12 mouse cellular contexts compared by ENCODE assay signal in genomic region chr1:183979814-183980243, GRCm38 (mm10). TPM values are rescaled to one million over a fixed set of nuclear protein-coding genes. Genes with fewer than 3 reads are reported as not detected.
DNase-seq lines count a peak whose midpoint lies in the region; ATAC-seq and TF ChIP-seq lines count a peak whose summit lies in the region.
"Had no signal": no experiment of that assay in that cellular context is flagged by ENCODE, and none has a peak within 500 bp of the region (broad histone marks: within the 10 kb centered on the region; RNA-seq: fewer than 3 reads in every experiment).

No protein-coding gene starts in this region.

- H3K27ac ChIP-seq in heart, embryonic 11.5 days (ENCODE audit: low read depth, low read length) = no peak overlapping the region
- H3K27ac ChIP-seq in thymus, adult 2 months (ENCODE audit: control insufficient read depth, insufficient read depth, low read length) = no peak overlapping the region
- H3K27ac ChIP-seq: forebrain, embryonic 15.5 days; stomach, postnatal 0 days had no signal

- H3K27me3 ChIP-seq in heart, embryonic 11.5 days (ENCODE audit: control insufficient read depth, insufficient read depth, low read length) = no peaks in the 10 kb centered on the region
- no peaks in the 10 kb centered on the region for H3K27me3 ChIP-seq in thymus, adult 2 months (ENCODE audit: control insufficient read depth, insufficient read depth, low read length)
- H3K27me3 ChIP-seq: forebrain, embryonic 15.5 days had no signal

- peak; percentile 98 for DNase-seq in heart, adult 11 months
- peak; percentile 18 for DNase-seq in thymus, adult 2 months
- no peak for DNase-seq in thymus, postnatal 25 days
- peak; percentile 68 to 73 for DNase-seq in monocyte, adult 2 months (ENCODE audit: low read depth in 1 of 2, low spot score in 2 of 2)
- no peak for DNase-seq in cerebellum, postnatal 36 days
- no peak for DNase-seq in gastrocnemius, postnatal 4 days (ENCODE audit: low spot score in 2 of 2)
- DNase-seq: adrenal gland, postnatal 10 days; lung, embryonic 14.5 days had no signal

- no peak overlapping the region for H3K9ac ChIP-seq in heart, embryonic 11.5 days (ENCODE audit: low read depth, low read length)
- H3K9ac ChIP-seq: forebrain, embryonic 15.5 days; lung, embryonic 14.5 days had no signal

- H3K9me3 ChIP-seq in heart, embryonic 11.5 days (replicated peaks; ENCODE audit: control insufficient read depth, low read length) = no peaks in the 10 kb centered on the region
- H3K9me3 ChIP-seq: forebrain, embryonic 15.5 days had no signal

- H3K4me2 ChIP-seq in heart, embryonic 11.5 days = no peak overlapping the region
- H3K4me2 ChIP-seq: forebrain, embryonic 15.5 days; lung, embryonic 14.5 days had no signal

- ATAC-seq in heart, embryonic 11.5 days (replicated peaks; ENCODE audit: insufficient number of reproducible peaks, low FRiP score, low TSS enrichment) = no peak
- no peak for ATAC-seq in activated CD4-positive, CD25-positive, alpha-beta regulatory T cell, adult 4 months
- ATAC-seq: forebrain, embryonic 15.5 days had no signal

- TF ChIP-seq POLR2A in thymus, adult 2 months (IDR thresholded peaks at IDR 0.05; ENCODE audit: control insufficient read depth, extremely low read depth, insufficient read depth, low read length, poor library complexity) = no peak

- H3K4me1 ChIP-seq in heart, embryonic 11.5 days (ENCODE audit: control insufficient read depth, insufficient read depth, low read length) = no peaks in the 10 kb centered on the region
- peaks cover 12% of the 10 kb centered on the region for H3K4me1 ChIP-seq in thymus, adult 2 months (replicated peaks; ENCODE audit: control insufficient read depth, insufficient read depth, low read length)

- no peak for TF ChIP-seq CTCF in thymus, adult 2 months (IDR thresholded peaks at IDR 0.05; ENCODE audit: borderline replicate concordance, control insufficient read depth, extremely low read depth, insufficient read depth, low read length, poor library complexity)

- H3K4me3 ChIP-seq in heart, embryonic 11.5 days (ENCODE audit: low read depth, low read length) = no peak overlapping the region
- H3K4me3 ChIP-seq in thymus, adult 2 months (ENCODE audit: control insufficient read depth, insufficient read depth, low read length) = no peak overlapping the region
- H3K4me3 ChIP-seq: forebrain, embryonic 15.5 days had no signal

- 86% methylated on average over 9 of the region's 9 CpGs for WGBS in heart, embryonic 11.5 days (ENCODE audit: insufficient replicate concordance)
- 24% methylated on average over 9 of the region's 9 CpGs for WGBS in thymus, adult 2 months

- no peaks in the 10 kb centered on the region for H3K36me3 ChIP-seq in heart, embryonic 11.5 days (ENCODE audit: control insufficient read depth, insufficient read depth, low read length)
- no peaks in the 10 kb centered on the region for H3K36me3 ChIP-seq in thymus, adult 2 months (ENCODE audit: control insufficient read depth, insufficient read depth, low read length)
- H3K36me3 ChIP-seq: forebrain, embryonic 15.5 days had no signal

RNA-seq across cellular contexts. Expression of gene Dusp10, which starts 33.3 kb away (rescaled TPM):
- 14.4 and 14.8 TPM in 2 replicates for polyA plus RNA-seq in heart, embryonic 11.5 days (2014; fragmentation: Nextera tagmentation; extraction: Ambion mirVana)
- 206 and 226 TPM in 2 replicates for polyA plus RNA-seq in thymus, adult 2 months (2012; rRNA removed)
- 10 to 100 TPM; 17.2 to 18.2 TPM for polyA plus RNA-seq in activated CD4-positive, CD25-positive, alpha-beta regulatory T cell, adult 4 months (2017; shearing (Covaris generic))
- total RNA-seq in gastrocnemius, postnatal 4 days (2021) = 10 to 100 TPM; 30.4 to 35.9 TPM

RNA-seq across cellular contexts. Expression of gene 1700056E22Rik, which starts 54.3 kb away (rescaled TPM):
- polyA plus RNA-seq in heart, embryonic 11.5 days (2014; fragmentation: Nextera tagmentation; extraction: Ambion mirVana) = 1.8 and 2.5 TPM in 2 replicates
- polyA plus RNA-seq in thymus, adult 2 months (2012; rRNA removed) = 5.0 and 7.8 TPM in 2 replicates
- polyA plus RNA-seq in activated CD4-positive, CD25-positive, alpha-beta regulatory T cell, adult 4 months (2017; shearing (Covaris generic)) = 1 to 10 TPM in 1 of 2 experiments, under 1 TPM in 1; 0.90 to 2.0 TPM
- 1 to 10 TPM; 2.4 to 2.9 TPM for total RNA-seq in gastrocnemius, postnatal 4 days (2021)

Comparison
In these comparisons a context has a peak if more than half of its experiments do, and no peak if none do; other contexts are left out.
1. DNase-seq: peak in heart, adult 11 months (single experiment), thymus, adult 2 months (single experiment) and monocyte, adult 2 months (2 of 2); none in thymus, postnatal 25 days (single experiment), cerebellum, postnatal 36 days (0 of 2) and gastrocnemius, postnatal 4 days (0 of 2).
2. RNA of gene Dusp10, which starts 33.3 kb away (polyA plus RNA-seq): 206 to 226 TPM in thymus, adult 2 months; 17.2 to 18.2 TPM in activated CD4-positive, CD25-positive, alpha-beta regulatory T cell, adult 4 months and 14.4 to 14.8 TPM in heart, embryonic 11.5 days; every median in the first group is over 10 times any median in the second.